Mouse (Mus musculus): ENCODE measurements around the gene Fbxl13. TPM values are rescaled to one million over a fixed set of nuclear protein-coding genes. Genes with fewer than 3 reads are reported as not detected.

Fbxl13 gene
- polyA plus RNA-seq, 1 experiment from 2014 or later = 0.35 TPM

Other genes starting within 250 kb of the Fbxl13 start
- gene Ccdc146, start 221.0 kb downstream of the Fbxl13 start, polyA plus RNA-seq (2014; fragmentation: Nextera tagmentation; extraction: Ambion mirVana) = 0.47 and 0.76 TPM in 2 replicates
- 10.8 and 11.1 TPM in 2 replicates for gene Fam185a, start 220.7 kb downstream of the Fbxl13 start, polyA plus RNA-seq (2014; fragmentation: Nextera tagmentation; extraction: Ambion mirVana)
- 40.2 and 42.5 TPM in 2 replicates for gene Lrrc17, start 102.1 kb downstream of the Fbxl13 start, polyA plus RNA-seq (2014; fragmentation: Nextera tagmentation; extraction: Ambion mirVana)
- gene Armc10, start 179 bp upstream of the Fbxl13 start, polyA plus RNA-seq (2014; fragmentation: Nextera tagmentation; extraction: Ambion mirVana) = 52.3 and 56.8 TPM in 2 replicates
- gene Napepld, start 55.8 kb upstream of the Fbxl13 start, polyA plus RNA-seq (2014; fragmentation: Nextera tagmentation; extraction: Ambion mirVana) = 4.2 and 5.1 TPM in 2 replicates
- 78.4 and 84.1 TPM in 2 replicates for gene Pmpcb, start 91.5 kb upstream of the Fbxl13 start, polyA plus RNA-seq (2014; fragmentation: Nextera tagmentation; extraction: Ambion mirVana)
- 80.0 and 85.5 TPM in 2 replicates for gene Dnajc2, start 139.6 kb upstream of the Fbxl13 start, polyA plus RNA-seq (2014; fragmentation: Nextera tagmentation; extraction: Ambion mirVana)
- 165 and 173 TPM in 2 replicates for gene Psmc2, start 139.6 kb upstream of the Fbxl13 start, polyA plus RNA-seq (2014; fragmentation: Nextera tagmentation; extraction: Ambion mirVana)
- gene Slc26a5, start 220.0 kb upstream of the Fbxl13 start, polyA plus RNA-seq (2014; fragmentation: Nextera tagmentation; extraction: Ambion mirVana) = not detected in 2 replicates